Mouse (Mus musculus): ENCODE measurements at regions not wholly inside any gene's neighbourhood (a gene's known extent, or its start where the extent isn't known, plus 50 kb on each side); places are given as distances from the start of the nearest gene placed in this dataset.

GRCm38 (mm10) chr1:137927953-137928352 is 247.6 kb downstream of the Ptprc start:
- peak; percentile 9 for DNase-seq (ENCODE audit: low read depth, low spot score)

GRCm38 (mm10) chr1:137926326-137926725 is 249.2 kb downstream of the Ptprc start:
- DNase-seq (ENCODE audit: low read depth, low spot score), result no peak

GRCm38 (mm10) chr1:137924156-137924555 is 251.4 kb downstream of the Ptprc start:
- no peak for DNase-seq (ENCODE audit: low read depth, low spot score)

DNA sequence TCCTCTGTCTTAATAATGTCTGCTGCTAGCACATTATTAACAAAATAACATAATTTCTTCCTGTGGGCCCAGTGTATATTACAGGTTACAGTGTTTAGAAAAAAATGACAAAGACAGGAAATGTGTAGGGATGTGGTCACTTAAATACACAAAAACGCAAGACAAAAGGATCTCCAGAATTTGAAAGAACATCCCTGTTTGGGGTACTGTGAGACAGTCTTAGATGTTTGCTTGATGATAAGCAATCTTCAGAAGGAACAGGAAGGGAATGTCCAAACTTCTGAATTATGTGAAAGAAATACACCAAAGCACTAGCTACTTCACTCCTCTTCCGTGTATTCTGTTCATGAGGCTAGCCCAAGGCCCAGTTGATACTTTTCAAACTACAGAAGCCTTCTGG is 251.8 kb downstream of the Ptprc start:
- no peak for DNase-seq (ENCODE audit: low read depth, low spot score)

- no peak for DNase-seq (ENCODE audit: low read depth, low spot score)
Measured at GRCm38 (mm10) chr1:137922769-137923168, 252.7 kb downstream of the Ptprc start.

DNA sequence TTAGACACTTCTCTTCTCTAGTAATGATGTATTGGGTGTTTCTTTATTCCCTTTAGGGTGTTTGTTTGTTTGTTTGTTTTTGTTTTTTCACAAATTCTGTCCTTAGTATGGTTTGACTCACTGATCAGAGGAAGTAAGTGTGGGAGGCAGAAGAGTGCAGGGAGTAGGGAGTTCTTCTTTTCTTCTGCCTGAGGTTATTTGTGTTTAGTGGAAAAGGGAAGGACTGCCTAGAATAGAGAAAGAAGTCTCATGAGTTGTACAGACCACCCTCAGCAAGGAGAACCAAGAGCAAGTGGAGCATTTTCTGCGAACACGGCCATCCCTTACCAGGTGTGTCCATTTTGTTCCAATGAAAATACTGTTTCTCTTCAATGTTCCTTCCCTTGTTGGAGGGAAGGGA is 253.9 kb downstream of the Ptprc start:
- no peak for DNase-seq (ENCODE audit: low read depth, low spot score)

DNA sequence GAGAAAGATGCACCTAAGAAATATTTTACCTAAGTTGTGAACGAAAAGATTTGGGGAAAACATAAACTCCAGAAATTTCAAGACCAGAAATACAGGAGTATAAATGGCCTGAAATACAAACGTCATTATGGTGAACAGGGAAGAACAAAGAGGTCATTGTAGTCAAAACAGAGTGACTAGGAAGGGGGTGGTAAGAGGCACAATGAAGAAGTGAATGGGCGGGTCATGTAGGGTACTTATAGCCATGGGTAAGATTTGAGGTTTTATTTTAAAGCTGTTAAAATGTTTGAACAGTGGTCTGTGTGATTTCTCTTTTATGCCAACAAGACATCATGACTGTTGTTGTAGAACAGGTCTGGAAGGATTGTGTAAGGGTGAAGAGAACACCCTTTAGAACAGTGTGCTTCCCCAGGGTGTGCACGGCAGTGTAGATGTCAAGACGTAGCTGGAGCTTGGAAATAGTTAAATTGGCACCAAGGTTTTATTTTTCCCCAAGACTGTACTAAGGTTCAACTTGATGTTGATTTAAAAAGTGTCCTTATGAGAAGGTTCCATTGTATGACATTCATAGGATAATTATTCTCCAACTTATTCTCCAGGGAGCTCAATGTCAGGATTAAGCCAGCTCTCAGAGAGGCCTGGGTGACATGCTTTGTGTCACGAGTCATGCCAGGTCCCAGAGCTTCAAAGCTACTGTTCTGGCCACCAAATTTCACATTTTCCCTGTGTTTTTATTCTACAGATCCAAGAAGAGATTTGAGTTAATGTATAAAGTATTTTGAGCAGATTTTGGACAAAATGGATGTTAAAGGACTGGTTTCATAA is 255.6 kb downstream of the Ptprc start:
- DNase-seq (ENCODE audit: low read depth, low spot score), result no peak

DNA sequence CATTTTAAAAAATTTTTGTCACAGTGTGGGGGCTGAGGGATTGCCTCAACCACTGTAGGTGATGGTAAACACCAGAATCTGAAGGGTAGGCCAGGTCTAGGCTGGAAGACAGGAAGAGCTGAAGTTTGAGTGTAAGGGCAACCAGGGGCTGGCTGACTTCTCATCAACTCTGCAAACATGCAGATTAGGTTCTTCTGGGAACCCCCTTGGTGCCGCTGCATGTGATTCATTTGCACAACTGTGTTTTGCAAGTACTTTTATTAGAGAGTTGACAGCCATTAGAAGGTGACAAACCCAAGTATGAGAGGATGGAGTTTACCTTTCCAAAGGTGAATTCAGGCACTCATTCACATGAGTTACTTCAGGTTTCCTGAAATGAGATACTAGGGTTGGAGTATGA is 258.1 kb downstream of the Ptprc start:
- peak; percentile 2 for DNase-seq (ENCODE audit: low read depth, low spot score)

GRCm38 (mm10) chr1:137906883-137907282 is 268.6 kb downstream of the Ptprc start:
- DNase-seq (ENCODE audit: low read depth, low spot score), result no peak

GRCm38 (mm10) chr1:137906477-137906876 is 269.0 kb downstream of the Ptprc start:
- no peak for DNase-seq (ENCODE audit: low read depth, low spot score)

DNA sequence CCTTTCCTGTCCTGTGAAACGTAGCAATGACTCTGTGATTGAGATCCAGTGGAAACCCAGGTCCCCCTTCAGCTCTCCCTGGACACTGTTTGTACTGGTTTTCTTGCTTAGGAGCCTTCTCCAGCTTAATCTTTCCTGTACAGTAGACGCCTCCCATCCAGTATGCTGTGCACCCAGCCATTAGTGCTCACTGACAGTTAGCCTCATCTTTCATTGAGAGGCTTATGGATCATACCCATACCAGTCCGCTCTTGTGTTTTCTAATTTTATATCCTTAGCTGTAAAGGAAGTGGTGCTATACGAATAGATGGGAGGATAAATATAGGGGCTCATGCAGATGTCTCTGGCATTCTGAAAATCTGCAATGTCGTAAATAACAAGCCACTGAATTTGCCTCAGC is 269.9 kb downstream of the Ptprc start:
- no peak for DNase-seq (ENCODE audit: low read depth, low spot score)

- DNase-seq (ENCODE audit: low read depth, low spot score), result no peak
Measured at GRCm38 (mm10) chr1:137903351-137903750, 272.2 kb downstream of the Ptprc start.

GRCm38 (mm10) chr1:137902859-137903258 is 272.6 kb downstream of the Ptprc start:
- no peak for DNase-seq (ENCODE audit: low read depth, low spot score)

- no peak for DNase-seq (ENCODE audit: low read depth, low spot score)
Measured at GRCm38 (mm10) chr1:137901996-137902395, 273.5 kb downstream of the Ptprc start.

DNA sequence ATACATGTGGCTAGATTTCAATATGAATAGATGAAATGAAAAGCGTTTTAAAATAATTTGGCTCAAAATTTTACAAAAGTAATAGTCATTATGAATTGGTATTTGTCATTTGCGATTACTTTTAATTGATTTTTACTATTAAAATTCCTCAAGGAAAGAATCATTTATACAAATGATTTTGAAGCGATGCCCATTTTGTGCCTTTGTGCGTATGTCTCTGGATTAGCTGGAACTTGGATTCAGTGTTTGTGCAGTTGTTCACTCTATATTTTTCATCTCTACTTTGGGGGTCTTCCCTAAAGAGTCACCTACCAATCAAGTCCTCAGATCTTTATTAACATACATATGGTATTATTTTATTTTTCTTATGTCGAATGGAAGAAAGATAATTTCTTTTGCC is 274.3 kb downstream of the Ptprc start:
- no peak for DNase-seq (ENCODE audit: low read depth, low spot score)

- DNase-seq (ENCODE audit: low read depth, low spot score), result no peak
Measured at GRCm38 (mm10) chr1:137900621-137901071, 274.9 kb downstream of the Ptprc start.

GRCm38 (mm10) chr1:137899916-137900601 is 275.4 kb downstream of the Ptprc start:
- no peak for DNase-seq (ENCODE audit: low read depth, low spot score)

- no peak for DNase-seq (ENCODE audit: low read depth, low spot score)
Measured at GRCm38 (mm10) chr1:137899305-137899704, 276.2 kb downstream of the Ptprc start.

DNA sequence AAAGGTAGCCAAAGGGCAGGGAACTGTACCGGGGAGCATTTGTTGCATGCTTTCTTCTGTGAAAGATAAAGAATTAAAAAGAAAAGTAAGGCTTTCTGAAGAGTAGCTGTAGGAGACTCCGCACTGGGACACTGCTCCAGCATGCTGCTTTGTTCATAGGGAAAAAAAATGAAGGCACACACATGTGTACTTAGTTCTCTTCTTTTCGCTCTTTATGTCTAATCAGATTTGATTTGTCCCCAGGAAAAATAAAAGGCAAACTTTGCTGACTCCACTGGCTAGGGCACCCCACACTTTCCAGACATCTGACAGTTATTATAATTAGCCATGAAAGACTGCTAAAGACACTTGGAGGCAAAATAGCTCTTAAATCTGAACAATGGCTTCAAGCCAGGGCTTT is 276.6 kb downstream of the Ptprc start:
- DNase-seq (ENCODE audit: low read depth, low spot score), result no peak

- peak; percentile 45 for DNase-seq (ENCODE audit: low read depth, low spot score)
Measured at GRCm38 (mm10) chr1:137898397-137898796, 277.1 kb downstream of the Ptprc start.

GRCm38 (mm10) chr1:137881656-137882055 is 293.9 kb downstream of the Ptprc start:
- DNase-seq (ENCODE audit: low read depth, low spot score), result no peak

- DNase-seq (ENCODE audit: low read depth, low spot score), result no peak
Measured at GRCm38 (mm10) chr1:137874361-137874760, 301.1 kb downstream of the Ptprc start.

DNA sequence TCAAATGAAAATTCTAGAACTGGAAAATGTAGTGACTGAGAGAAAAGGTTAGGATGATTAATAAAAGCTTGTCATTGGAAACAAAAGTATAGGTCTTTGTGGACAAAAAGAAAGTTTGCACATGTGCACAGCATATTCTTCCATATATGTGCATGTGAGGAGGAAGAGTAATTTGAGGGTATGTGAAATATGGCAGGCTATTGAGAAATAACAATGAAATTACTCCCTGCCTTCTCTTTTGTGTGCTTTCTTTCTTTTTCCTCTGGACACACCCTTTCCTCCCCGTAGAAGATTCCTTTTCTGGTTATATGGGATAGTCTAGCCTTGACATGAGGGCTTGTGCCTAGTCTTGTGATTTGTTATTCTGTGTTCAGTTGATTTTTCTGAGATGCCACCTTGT is 301.9 kb downstream of the Ptprc start:
- no peak for DNase-seq (ENCODE audit: low read depth, low spot score)
